Mouse (Mus musculus): ENCODE data around the gene Olfr1414.

- no peak for TF ChIP-seq CTCF (IDR thresholded peaks at IDR 0.05; ENCODE audit: extremely low read depth, insufficient read depth, low read length)
- no peak for TF ChIP-seq POLR2A (IDR thresholded peaks at IDR 0.05; ENCODE audit: extremely low read depth, insufficient read depth, low read length)
Measured at GRCm38 (mm10) chr1:92539071-92539470, 20.6 kb upstream of the Olfr1414 start.
